In genomic region chr16:90829894-90830685, GRCm38 (mm10) we compare ENCODE assay signal across 8 mouse cellular contexts. TPM values are rescaled to one million over a fixed set of nuclear protein-coding genes. Genes with fewer than 3 reads are reported as not detected.
DNase-seq lines count a peak whose midpoint lies in the region; ATAC-seq and TF ChIP-seq lines count a peak whose summit lies in the region.

No protein-coding gene starts in this region.

- peak overlapping the region; percentile 97 for H3K4me2 ChIP-seq in neural tube, embryonic 13.5 days

- H3K4me1 ChIP-seq in MEL (ENCODE audit: control insufficient read depth in 1 of 2, insufficient read depth in 2 of 2, low read length in 2 of 2): peaks cover 0 to 9% of the 10 kb centered on the region in 2 experiments; a peak in 2 of 4 replicates
- H3K4me1 ChIP-seq in cerebellum, adult 2 months (ENCODE audit: control insufficient read depth, insufficient read depth, low read length): no peaks in the 10 kb centered on the region
- H3K4me1 ChIP-seq in neural tube, embryonic 13.5 days (replicated peaks): peaks cover 44% of the 10 kb centered on the region
- peaks cover 10% of the 10 kb centered on the region for H3K4me1 ChIP-seq in testis, adult 2 months (ENCODE audit: control insufficient read depth, insufficient read depth, low read length)

- no peaks in the 10 kb centered on the region; a peak in 1 of 4 replicates for H3K36me3 ChIP-seq in MEL (ENCODE audit: control insufficient read depth in 1 of 2, insufficient read depth in 2 of 2, low read length in 2 of 2)
- H3K36me3 ChIP-seq in neural tube, embryonic 13.5 days: no peaks in the 10 kb centered on the region
- H3K36me3 ChIP-seq in testis, adult 2 months (ENCODE audit: control insufficient read depth, insufficient read depth, low read length): no peaks in the 10 kb centered on the region

- peak; percentile 92 for DNase-seq in MEL (ENCODE audit: low read depth, low spot score)
- DNase-seq in cerebellum, adult 2 months: peak; percentile 86
- peak; percentile 51 for DNase-seq in forelimb bud, embryonic 11.5 days (ENCODE audit: low read depth, low spot score)
- DNase-seq in heart, postnatal 4 days: peak; percentile 93
- peak; percentile 51 to 72 for DNase-seq in layer of hippocampus, adult 2 months (ENCODE audit: low spot score in 2 of 2)
- DNase-seq in lung, adult 18-20 months: peak; percentile 96 to 98

- peak; percentile 58 for ATAC-seq in neural tube, embryonic 13.5 days (ENCODE audit: low read depth)

- peak overlapping the region; percentile 66 for H3K9ac ChIP-seq in MEL (ENCODE audit: control insufficient read depth, low read depth, low read length, poor library complexity, severe bottlenecking)
- peak overlapping the region; percentile 70 for H3K9ac ChIP-seq in neural tube, embryonic 13.5 days

- H3K27ac ChIP-seq in MEL (ENCODE audit: control insufficient read depth, low read depth, low read length): peak overlapping the region; percentile 10; the same call in 1 of the 2 replicates
- H3K27ac ChIP-seq in cerebellum, adult 2 months (ENCODE audit: insufficient read depth, low read length): peak overlapping the region; percentile 82
- peak overlapping the region; percentile 84 for H3K27ac ChIP-seq in layer of hippocampus, adult 2 months
- no peak overlapping the region for H3K27ac ChIP-seq in neural tube, embryonic 13.5 days (replicated peaks)
- peak overlapping the region; percentile 46 for H3K27ac ChIP-seq in testis, adult 2 months (ENCODE audit: control insufficient read depth, insufficient read depth, low read depth, low read length)

- no peaks in the 10 kb centered on the region; the same call in 1 of the 2 replicates for H3K79me2 ChIP-seq in MEL (ENCODE audit: control insufficient read depth, insufficient read depth, low read length, poor library complexity)

- peak; percentile 45 to 55; a peak in 2 of 4 replicates for TF ChIP-seq POLR2A in MEL (IDR thresholded peaks at IDR 0.05; ENCODE audit: control insufficient read depth in 1 of 2, insufficient read depth in 1 of 2, low read depth in 1 of 2, low read length in 2 of 2, poor library complexity in 1 of 2)
- peak; percentile 67 for TF ChIP-seq POLR2A in cerebellum, adult 2 months (IDR thresholded peaks at IDR 0.05; ENCODE audit: borderline replicate concordance, insufficient read depth, low read length)
- peak; percentile 2; the same call in 1 of the 2 replicates for TF ChIP-seq POLR2A in testis, adult 2 months (IDR thresholded peaks at IDR 0.05; ENCODE audit: control insufficient read depth, low read depth, low read length)

- no peak for TF ChIP-seq EP300 in MEL (IDR thresholded peaks at IDR 0.05; ENCODE audit: low read depth in 1 of 2, low read length in 2 of 2)

- 0 out of 4 replicates have a peak, but pooled peaks cover 0 to 4% of the 10 kb centered on the region in 2 experiments for H3K27me3 ChIP-seq in MEL (ENCODE audit: control insufficient read depth in 1 of 2, insufficient read depth in 2 of 2, low read length in 2 of 2)
- H3K27me3 ChIP-seq in cerebellum, adult 2 months (ENCODE audit: control insufficient read depth, insufficient read depth, low read length): no peaks in the 10 kb centered on the region
- H3K27me3 ChIP-seq in neural tube, embryonic 13.5 days: peaks cover 62% of the 10 kb centered on the region
- H3K27me3 ChIP-seq in testis, adult 2 months (ENCODE audit: control insufficient read depth, insufficient read depth, low read length): no peaks in the 10 kb centered on the region

- TF ChIP-seq CTCF in MEL (IDR thresholded peaks at IDR 0.05 in 2 of 3, conservative IDR thresholded peaks at IDR 0.05 in 1 of 3; ENCODE audit: control insufficient read depth in 1 of 3, insufficient read depth in 1 of 3, low read depth in 2 of 3, low read length in 3 of 3, poor library complexity in 1 of 3, severe bottlenecking in 1 of 3): peak in 2 of 3 experiments; percentile 31 to 37; a peak in 3 of 6 replicates
- TF ChIP-seq CTCF in cerebellum, adult 2 months (IDR thresholded peaks at IDR 0.05; ENCODE audit: borderline replicate concordance, insufficient read depth, low read depth, low read length): peak; percentile 50; the same call in 1 of the 2 replicates
- peak; percentile 62 for TF ChIP-seq CTCF in layer of hippocampus, adult 2 months (conservative IDR thresholded peaks at IDR 0.05)
- TF ChIP-seq CTCF in testis, adult 2 months (IDR thresholded peaks at IDR 0.05; ENCODE audit: control insufficient read depth, insufficient read depth, insufficient replicate concordance, low read depth, low read length): peak; percentile 27; the same call in 1 of the 2 replicates

- H3K4me3 ChIP-seq in MEL (ENCODE audit: control insufficient read depth in 1 of 2, insufficient read depth in 1 of 2, low read depth in 2 of 2, low read length in 2 of 2): peak overlapping the region; percentile 68 to 85
- peak overlapping the region; percentile 60 for H3K4me3 ChIP-seq in cerebellum, adult 2 months (replicated peaks; ENCODE audit: insufficient read depth, low read depth, low read length)
- H3K4me3 ChIP-seq in layer of hippocampus, adult 2 months: peak overlapping the region; percentile 68
- peak overlapping the region; percentile 50 for H3K4me3 ChIP-seq in neural tube, embryonic 13.5 days
- H3K4me3 ChIP-seq in testis, adult 2 months (ENCODE audit: control insufficient read depth, low read depth, low read length): peak overlapping the region; percentile 84

- under 1% methylated on average over 45 of the region's 45 CpGs for WGBS in cerebellum, adult 2 months
- WGBS in neural tube, embryonic 13.5 days: under 1% methylated on average over 45 of the region's 45 CpGs

- TF ChIP-seq RAD21 in MEL (IDR thresholded peaks at IDR 0.05; ENCODE audit: low read depth, low read length): peak; percentile 38

- no peaks in the 10 kb centered on the region for H3K9me3 ChIP-seq in MEL (replicated peaks; ENCODE audit: insufficient read depth, low read length)
- H3K9me3 ChIP-seq in neural tube, embryonic 13.5 days: no peaks in the 10 kb centered on the region

TF ChIP-seq in MEL, 35 proteins besides CTCF, POLR2A, EP300 and RAD21 (continues in another document):
- TF ChIP-seq MAFK (IDR thresholded peaks at IDR 0.05; ENCODE audit: borderline replicate concordance, low read depth, low read length): no peak
- TF ChIP-seq BHLHE40 (IDR thresholded peaks at IDR 0.05; ENCODE audit: borderline replicate concordance, low read depth, low read length): no peak
- TF ChIP-seq CHD2 (IDR thresholded peaks at IDR 0.05; ENCODE audit: low read length): no peak
- TF ChIP-seq CHD1 (IDR thresholded peaks at IDR 0.05; ENCODE audit: low read depth, low read length): no peak
- TF ChIP-seq ZMIZ1 (IDR thresholded peaks at IDR 0.05; ENCODE audit: low read depth, low read length): peak; percentile 45
- no peak for TF ChIP-seq MYC (IDR thresholded peaks at IDR 0.05; ENCODE audit: low read depth, low read length)
- no peak for TF ChIP-seq TAL1 (IDR thresholded peaks at IDR 0.05; ENCODE audit: low read length)
- TF ChIP-seq USF2 (IDR thresholded peaks at IDR 0.05; ENCODE audit: borderline replicate concordance in 1 of 2, insufficient read depth in 1 of 2, low read depth in 1 of 2, low read length in 2 of 2): no peak
- TF ChIP-seq MAX (IDR thresholded peaks at IDR 0.05; ENCODE audit: low read length): peak; percentile 32; the same call in 1 of the 2 replicates
- no peak for TF ChIP-seq TBP (IDR thresholded peaks at IDR 0.05; ENCODE audit: low read depth, low read length)
- TF ChIP-seq GATA1 (IDR thresholded peaks at IDR 0.05; ENCODE audit: low read depth, low read length): peak; percentile 46; the same call in 1 of the 2 replicates
- peak; percentile 53; the same call in 1 of the 2 replicates for TF ChIP-seq NELFE (IDR thresholded peaks at IDR 0.05; ENCODE audit: low read depth, low read length)
- TF ChIP-seq GABPA (IDR thresholded peaks at IDR 0.05; ENCODE audit: low read depth, low read length): no peak
- peak; percentile 43; the same call in 1 of the 2 replicates for TF ChIP-seq MAZ (IDR thresholded peaks at IDR 0.05; ENCODE audit: low read depth, low read length)
- TF ChIP-seq UBTF (IDR thresholded peaks at IDR 0.05; ENCODE audit: borderline replicate concordance, insufficient read depth, low read depth, low read length): 0 out of 2 replicates have a peak, but pooled peaks have one; percentile 35
- no peak for TF ChIP-seq ZKSCAN1 (IDR thresholded peaks at IDR 0.05; ENCODE audit: low read depth, low read length)
- TF ChIP-seq E2F4 (IDR thresholded peaks at IDR 0.05; ENCODE audit: borderline replicate concordance, low read depth, low read length): no peak
- no peak for TF ChIP-seq ZNF384 (IDR thresholded peaks at IDR 0.05; ENCODE audit: low read depth, low read length)
- peak; percentile 63 for TF ChIP-seq SIN3A (IDR thresholded peaks at IDR 0.05; ENCODE audit: low read length)
- no peak for TF ChIP-seq JUND (IDR thresholded peaks at IDR 0.05; ENCODE audit: low read depth, low read length)
- no peak for TF ChIP-seq RCOR1 (IDR thresholded peaks at IDR 0.05; ENCODE audit: low read depth, low read length)
- TF ChIP-seq USF1 (IDR thresholded peaks at IDR 0.05; ENCODE audit: low read depth, low read length): 0 out of 2 replicates have a peak, but pooled peaks have one; percentile 29
- peak; percentile 60; the same call in 1 of the 2 replicates for TF ChIP-seq TCF12 (IDR thresholded peaks at IDR 0.05; ENCODE audit: low read depth, low read length)
- TF ChIP-seq NRF1 (IDR thresholded peaks at IDR 0.05; ENCODE audit: insufficient read depth, low read depth, low read length, poor library complexity, severe bottlenecking): no peak

RNA-seq across cellular contexts. Expression of gene Eva1c, which starts 3.6 kb away (rescaled TPM):
- total RNA-seq in MEL (2012; rRNA removed): not detected in 2 replicates
- polyA plus RNA-seq in MEL (2012; ENCODE audit: insufficient read depth in 1 of 2, insufficient read length in 2 of 2, low read depth in 1 of 2, low replicate concordance in 2 of 2, missing spikeins in 1 of 2): under 1 TPM in 1 of 2 experiments, not detected in 1; 0.06 TPM
- polyA plus RNA-seq in cerebellum, adult 2 months (2012; rRNA removed): 2.2 and 3.2 TPM in 2 replicates
- total RNA-seq in heart, postnatal 4 days (2021): 1 to 10 TPM; 1.5 to 2.4 TPM
- 1 to 10 TPM; 2.2 to 2.9 TPM for total RNA-seq in layer of hippocampus, adult 2 months (2021)
- polyA plus RNA-seq in neural tube, embryonic 13.5 days (2015; fragmentation: Nextera tagmentation; extraction: Ambion mirVana): 1.8 and 2.9 TPM in 2 replicates
- 40.0 and 43.5 TPM in 2 replicates for polyA plus RNA-seq in testis, adult 2 months (2012; rRNA removed)

RNA-seq across cellular contexts. Expression of gene Urb1, which starts 19.9 kb away (rescaled TPM):
- total RNA-seq in MEL (2012; rRNA removed): 32.1 and 35.3 TPM in 2 replicates
- polyA plus RNA-seq in MEL (2012; ENCODE audit: insufficient read depth in 1 of 2, insufficient read length in 2 of 2, low read depth in 1 of 2, low replicate concordance in 2 of 2, missing spikeins in 1 of 2): 10 to 100 TPM; 26.2 to 36.7 TPM
- 4.9 and 5.3 TPM in 2 replicates for polyA plus RNA-seq in cerebellum, adult 2 months (2012; rRNA removed)
- total RNA-seq in heart, postnatal 4 days (2021): 10 to 100 TPM; 13.3 to 14.5 TPM
- 10 to 100 TPM; 17.3 to 18.8 TPM for total RNA-seq in layer of hippocampus, adult 2 months (2021)
- 8.8 TPM in 2 replicates for polyA plus RNA-seq in neural tube, embryonic 13.5 days (2015; fragmentation: Nextera tagmentation; extraction: Ambion mirVana)
- polyA plus RNA-seq in testis, adult 2 months (2012; rRNA removed): 20.0 and 21.1 TPM in 2 replicates

Comparison
In these comparisons a context has a peak if more than half of its experiments do, and no peak if none do; other contexts are left out.
1. POLR2A ChIP-seq: peak in every context shown above with its lines; median percentile 67 in cerebellum, adult 2 months; 50 in MEL; 2 in testis, adult 2 months.